Mouse (Mus musculus) C2C12 (cell line): ENCODE results near the gene Arpc4. TPM values are rescaled to one million over a fixed set of nuclear protein-coding genes. Genes with fewer than 3 reads are reported as not detected.

ENCODE experiments used
- H3K27me3 ChIP-seq: one replicate; pipeline ENCODE4 v1.6.1; 2011; ENCODE audit not compliant: control insufficient read depth, insufficient read depth, insufficient read length
- H3K36me3 ChIP-seq: one replicate; pipeline ENCODE4 v1.6.1; 2011; ENCODE audit not compliant: control insufficient read depth, insufficient read depth
- H3K4me3 ChIP-seq: one replicate; pipeline ENCODE4 v1.5.1; 2011; ENCODE audit warnings: mild to moderate bottlenecking, control low read depth; ENCODE audit not compliant: poor library complexity, insufficient read depth, severe bottlenecking
- H3K79me2 ChIP-seq: one replicate; pipeline ENCODE4 v1.6.1; 2011; ENCODE audit not compliant: control insufficient read depth, insufficient read depth
- H3K79me3 ChIP-seq: one replicate; pipeline ENCODE4 v1.6.1; 2011; ENCODE audit warnings: low read depth, control low read depth
- H3ac ChIP-seq: one replicate; pipeline ENCODE3; 2011; ENCODE audit warnings: low read depth; ENCODE audit not compliant: control insufficient read depth, insufficient read length
- CEBPB ChIP-seq: IDR thresholded peaks from one replicate; pipeline ENCODE4 v1.6.1; 2011; ENCODE audit warnings: low read depth, mild to moderate bottlenecking, control low read depth, moderate library complexity
- CTCF ChIP-seq: IDR thresholded peaks from one replicate; pipeline ENCODE4 v1.5.1; 2011; ENCODE audit not compliant: control insufficient read depth, insufficient read depth, insufficient read length
- FOSL1 ChIP-seq: IDR thresholded peaks from one replicate; pipeline ENCODE4 v1.8.0; 2011; ENCODE audit warnings: mild to moderate bottlenecking, low read length; ENCODE audit not compliant: poor library complexity, insufficient read depth, severe bottlenecking
- MAX ChIP-seq: IDR thresholded peaks from one replicate; pipeline ENCODE4 v1.6.1; 2011; ENCODE audit warnings: mild to moderate bottlenecking, control low read depth
- MYOD1 ChIP-seq: IDR thresholded peaks from one replicate; pipeline ENCODE4 v1.6.1; 2011; ENCODE audit warnings: low read depth; ENCODE audit not compliant: control insufficient read depth, insufficient read length
- MYOG ChIP-seq: IDR thresholded peaks from one replicate; pipeline ENCODE4 v1.6.1; 2011; ENCODE audit not compliant: control insufficient read depth, insufficient read length; ENCODE audit errors: extremely low read depth
- USF1 ChIP-seq: IDR thresholded peaks from one replicate; pipeline ENCODE4 v1.6.1; 2011; ENCODE audit warnings: low read depth, mild to moderate bottlenecking, control low read depth, moderate library complexity
- polyA plus RNA-seq: library from polyadenylated mRNA; unstranded; fragments of >200 nt; fragmentation: generic; extraction: Trizol; gene quantifications from one replicate; pipeline ENCODE4 v1.2.1, GENCODE M21; 2012; ENCODE audit warnings: missing spikeins

Arpc4 gene
- polyA plus RNA-seq, 1 experiment = 364 TPM

- H3K4me3 ChIP-seq = no peak overlapping the region
- H3K27me3 ChIP-seq = no peaks in the 10 kb centered on the region
- H3K79me3 ChIP-seq = no peaks in the 10 kb centered on the region
- H3ac ChIP-seq = no peak overlapping the region
- H3K79me2 ChIP-seq = no peaks in the 10 kb centered on the region
- no peaks in the 10 kb centered on the region for H3K36me3 ChIP-seq
- TF ChIP-seq MYOD1 (no peak), USF1 (no peak), MYOG (no peak), CTCF (no peak), CEBPB (no peak), MAX (no peak), FOSL1 (no peak)
Measured at GRCm38 (mm10) chr6:113352820-113353219, 25.1 kb upstream of the Arpc4 start.

- Histone ChIP-seq H3K27me3 (no peaks in the 10 kb centered on the region), H3K79me3 (no peaks in the 10 kb centered on the region), H3K79me2 (no peaks in the 10 kb centered on the region), H3ac (no peak overlapping the region), H3K4me3 (no peak overlapping the region), H3K36me3 (no peaks in the 10 kb centered on the region)
- no peak for TF ChIP-seq CTCF
- TF ChIP-seq MYOG = no peak
- TF ChIP-seq MYOD1 = no peak
- no peak for TF ChIP-seq FOSL1
- no peak for TF ChIP-seq MAX
- TF ChIP-seq USF1 = no peak
- no peak for TF ChIP-seq CEBPB
Measured at GRCm38 (mm10) chr6:113353696-113354095, 24.2 kb upstream of the Arpc4 start.

DNA sequence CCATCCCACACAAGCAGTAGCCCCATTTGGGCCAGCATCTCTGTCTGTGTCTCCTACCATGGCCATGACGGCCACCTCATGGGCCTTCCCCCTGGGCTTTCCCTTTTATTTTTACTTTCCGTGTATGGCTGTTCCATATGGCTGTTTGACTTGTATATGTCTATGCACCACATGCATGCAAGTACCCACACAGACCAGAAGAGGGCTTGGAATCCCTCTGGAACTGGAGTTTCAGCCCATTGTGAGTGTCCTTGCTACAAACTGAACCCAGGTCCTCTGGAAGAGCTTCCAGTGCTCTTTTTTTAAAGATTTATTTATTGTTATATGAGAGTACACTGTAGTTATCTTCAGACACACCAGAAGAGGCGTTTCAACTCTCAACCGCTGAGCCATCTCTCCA is 16.4 kb upstream of the Arpc4 start:
- no peaks in the 10 kb centered on the region for H3K27me3 ChIP-seq
- H3ac ChIP-seq = no peak overlapping the region
- H3K36me3 ChIP-seq = no peaks in the 10 kb centered on the region
- no peaks in the 10 kb centered on the region for H3K79me3 ChIP-seq
- no peak for TF ChIP-seq CTCF
- no peak for TF ChIP-seq MYOG
- no peak for TF ChIP-seq CEBPB
- no peak for TF ChIP-seq MYOD1
- TF ChIP-seq USF1 = no peak
- TF ChIP-seq MAX = no peak
- TF ChIP-seq FOSL1 = no peak
- H3K4me3 ChIP-seq = no peak overlapping the region
- H3K79me2 ChIP-seq = no peaks in the 10 kb centered on the region

DNA sequence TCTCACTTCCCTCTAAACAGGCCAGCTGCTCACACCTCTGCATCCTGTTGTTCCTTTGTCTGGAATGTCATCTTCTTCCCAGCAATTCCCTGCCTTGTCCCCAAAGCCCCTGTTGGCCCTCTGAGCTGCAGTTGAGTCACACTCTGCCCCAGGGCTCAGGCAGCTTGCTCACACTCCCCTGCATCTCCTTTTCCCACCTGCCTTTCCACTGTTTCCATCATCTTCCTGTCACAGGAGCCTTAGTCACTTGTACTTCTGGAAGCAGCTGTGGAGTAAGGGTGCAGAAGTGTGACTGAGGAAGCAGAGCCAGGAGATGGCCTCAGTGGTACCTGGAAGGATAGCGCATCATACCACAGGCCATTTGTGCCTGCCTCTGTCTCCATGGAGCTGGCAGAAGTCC is 15.7 kb upstream of the Arpc4 start:
- no peaks in the 10 kb centered on the region for H3K36me3 ChIP-seq
- no peaks in the 10 kb centered on the region for H3K27me3 ChIP-seq
- no peak overlapping the region for H3K4me3 ChIP-seq
- TF ChIP-seq USF1 = no peak
- TF ChIP-seq MYOD1 = peak; percentile 46
- no peak for TF ChIP-seq MYOG
- H3ac ChIP-seq = no peak overlapping the region
- no peaks in the 10 kb centered on the region for H3K79me2 ChIP-seq
- H3K79me3 ChIP-seq = no peaks in the 10 kb centered on the region

DNA sequence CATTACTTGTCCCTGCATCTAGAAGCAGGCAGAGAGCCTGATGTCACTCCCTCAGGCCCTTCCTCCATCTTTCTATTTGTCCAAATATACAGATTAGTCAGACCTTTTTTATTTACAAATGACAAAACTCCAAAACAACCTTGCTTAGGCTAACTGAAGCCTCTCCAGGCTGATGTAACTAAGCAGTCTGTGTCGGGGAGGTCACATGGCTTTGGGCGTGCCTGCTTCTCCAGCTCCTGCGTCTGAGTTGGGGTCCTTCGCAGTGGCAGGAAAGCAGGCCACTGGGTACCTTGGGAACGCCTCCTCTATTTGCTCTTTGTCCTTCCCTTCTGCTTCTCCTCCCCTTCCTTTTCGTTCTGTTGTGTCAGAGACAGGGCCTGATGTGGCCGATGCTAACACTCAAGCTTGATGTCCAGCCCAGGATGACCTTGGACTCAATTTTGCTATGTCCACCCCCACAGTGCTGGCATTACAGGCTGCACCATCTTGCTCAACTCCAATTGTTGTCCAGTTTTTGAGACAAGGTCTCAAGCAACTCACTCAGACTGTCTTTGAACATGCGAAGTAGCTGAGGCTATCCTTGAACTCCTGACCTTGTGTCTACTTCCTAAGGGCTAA is 13.3 kb upstream of the Arpc4 start:
- no peaks in the 10 kb centered on the region for H3K79me3 ChIP-seq
- H3K36me3 ChIP-seq = no peaks in the 10 kb centered on the region
- H3K27me3 ChIP-seq = no peaks in the 10 kb centered on the region
- no peaks in the 10 kb centered on the region for H3K79me2 ChIP-seq
- H3K4me3 ChIP-seq = no peak overlapping the region
- H3ac ChIP-seq = no peak overlapping the region
- TF ChIP-seq MYOD1 (no peak), USF1 (no peak), CEBPB (no peak), FOSL1 (no peak), CTCF (no peak), MAX (no peak), MYOG (no peak)

DNA sequence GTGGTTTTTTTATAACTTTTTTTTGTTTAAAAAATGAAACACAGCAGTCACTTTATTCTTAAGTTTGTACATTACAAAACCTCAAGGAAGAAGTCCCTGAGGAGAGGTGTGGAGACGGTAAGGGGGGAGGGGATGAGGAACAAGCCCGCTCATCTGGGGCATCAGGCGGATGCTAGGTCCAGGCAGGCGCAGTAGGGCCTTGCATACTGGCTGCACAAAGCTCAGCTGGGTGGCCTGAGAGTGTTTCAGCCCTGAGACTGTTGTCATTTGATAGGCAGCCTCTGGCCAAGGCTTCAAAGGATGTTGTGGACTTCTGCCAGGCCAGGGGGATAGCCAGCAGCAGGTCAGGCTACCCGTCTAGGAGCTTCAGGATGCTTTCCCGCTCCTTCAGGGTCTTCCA is 11.3 kb upstream of the Arpc4 start:
- Histone ChIP-seq H3K4me3 (no peak overlapping the region), H3K36me3 (peaks cover 10% of the 10 kb centered on the region)
- TF ChIP-seq CEBPB (no peak), CTCF (no peak), FOSL1 (no peak), MYOG (no peak), USF1 (no peak), MAX (no peak), MYOD1 (no peak)

More for the DNA sequence above, 11.3 kb upstream of the Arpc4 start:
- Histone ChIP-seq H3K79me2 (no peaks in the 10 kb centered on the region), H3ac (no peak overlapping the region), H3K79me3 (no peaks in the 10 kb centered on the region), H3K27me3 (no peaks in the 10 kb centered on the region)
